Mouse (Mus musculus) ES-E14 (cell line): Measurements from ENCODE around the gene Ckmt1.

Experiments used
- CHD2 ChIP-seq: IDR thresholded peaks from 2 replicates; pipeline ENCODE4 v1.6.1; 2014; ENCODE audit warnings: mild to moderate bottlenecking, low read depth, low read length, inconsistent platforms
- HCFC1 ChIP-seq: IDR thresholded peaks from 2 replicates; pipeline ENCODE4 v1.6.1; 2012; ENCODE audit warnings: low read length, inconsistent platforms, borderline replicate concordance; ENCODE audit not compliant: insufficient read depth
- MAFK ChIP-seq: IDR thresholded peaks from 2 replicates; pipeline ENCODE4 v1.6.1; 2014; ENCODE audit warnings: mild to moderate bottlenecking, low read depth, low read length, inconsistent platforms; ENCODE audit not compliant: insufficient read depth
- ZC3H11A ChIP-seq: IDR thresholded peaks from 2 replicates; pipeline ENCODE4 v1.6.1; 2012; ENCODE audit warnings: low read depth, mild to moderate bottlenecking, inconsistent platforms, low read length, borderline replicate concordance
- ZNF384 ChIP-seq: IDR thresholded peaks from 2 replicates; pipeline ENCODE4 v1.6.1; 2012; ENCODE audit warnings: low read depth, low read length, inconsistent platforms

- no peak for TF ChIP-seq CHD2
- TF ChIP-seq HCFC1 = no peak
- TF ChIP-seq ZC3H11A = no peak
- TF ChIP-seq MAFK = no peak
- peak; percentile 94 for TF ChIP-seq ZNF384
Observed at GRCm38 (mm10) chr2:121408160-121408559, 50.6 kb downstream of the Ckmt1 start.
